Mouse (Mus musculus) erythroblast, embryonic 14.5 days (primary cell): ENCODE results near the gene C2cd3.

ENCODE experiments used
- GATA1 ChIP-seq: IDR thresholded peaks from 2 replicates; pipeline ENCODE4 v1.6.1; 2012; ENCODE audit warnings: low read length, inconsistent platforms, mixed read lengths
- TAL1 ChIP-seq: IDR thresholded peaks from 3 replicates; pipeline ENCODE4 v1.6.1; 2012; ENCODE audit warnings: low read length, inconsistent platforms, mixed read lengths

DNA sequence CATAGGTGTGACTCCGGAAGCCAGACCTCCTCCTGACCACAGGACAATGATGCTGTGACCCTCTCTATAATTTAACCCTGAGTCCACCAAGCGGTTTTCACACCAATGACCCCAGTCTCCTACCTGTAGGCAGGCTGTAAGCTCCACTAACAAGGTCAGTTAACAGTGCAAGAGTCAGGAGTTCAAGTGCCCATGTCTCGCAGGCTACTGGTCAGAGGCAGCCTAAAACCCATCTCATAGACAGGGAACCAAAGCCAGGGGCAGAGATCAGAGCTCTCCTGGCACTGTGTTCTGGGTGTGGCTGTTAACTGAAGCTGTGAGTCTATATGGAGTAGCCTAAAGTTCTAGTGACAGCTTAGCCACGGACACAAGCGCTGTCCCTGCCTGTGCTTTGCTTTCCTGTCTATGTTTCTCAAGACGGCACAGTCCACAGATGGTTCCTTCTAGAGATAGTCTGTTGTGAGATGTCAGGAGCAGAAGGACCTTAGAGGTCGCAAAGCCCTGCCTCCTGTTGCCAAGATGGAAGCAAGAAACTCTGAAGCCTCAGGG, 130.4 kb downstream of the C2cd3 start:
- TF ChIP-seq GATA1 = no peak
- no peak for TF ChIP-seq TAL1
